Mouse (Mus musculus) embryonic facial prominence, embryonic 11.5 days (tissue): ENCODE results near the gene Gm20843. TPM values are rescaled to one million over a fixed set of nuclear protein-coding genes. Genes with fewer than 3 reads are reported as not detected.
"Not testable (repeated sequence)": the region's sequence is repeated elsewhere in the genome, so short reads cannot be mapped to it uniquely, and the experiment has no call there.

Experiments
- ATAC-seq: fragments of 200-750 bp; cut with Nextera tagmentation; replicated peaks from 2 replicates; pipeline ENCODE4 v1.8.0; 2017; ENCODE audit warnings: low read depth; ENCODE audit not compliant: insufficient number of reproducible peaks, low FRiP score, low TSS enrichment
- DNase-seq: peaks from one replicate; pipeline ENCODE4 v3.0.0-alpha.2; 2015; ENCODE audit warnings: low spot score
- H3K27ac ChIP-seq: fragments of 300-500 bp; sonication (generic); replicated peaks from 2 replicates; pipeline ENCODE4 v1.5.1; 2014; ENCODE audit warnings: mild to moderate bottlenecking, low read depth, low read length, control low read depth
- H3K27me3 ChIP-seq: fragments of 300-500 bp; sonication (generic); 2 replicates; pipeline ENCODE4 v1.6.1; 2014; ENCODE audit warnings: mild to moderate bottlenecking, low read length, moderate library complexity, mixed read lengths; ENCODE audit not compliant: control insufficient read depth, insufficient read depth
- H3K36me3 ChIP-seq: fragments of 300-500 bp; sonication (generic); replicated peaks from 2 replicates; pipeline ENCODE4 v1.6.1; 2014; ENCODE audit warnings: low read depth, mild to moderate bottlenecking, low read length, moderate library complexity, mixed read lengths; ENCODE audit not compliant: control insufficient read depth, insufficient read depth
- H3K4me1 ChIP-seq: fragments of 300-500 bp; sonication (generic); 2 replicates; pipeline ENCODE4 v1.6.1; 2014; ENCODE audit warnings: low read length, mixed read lengths; ENCODE audit not compliant: control insufficient read depth, insufficient read depth
- H3K4me2 ChIP-seq: fragments of 300-500 bp; sonication (generic); 2 replicates; pipeline ENCODE4 v1.6.1; 2014; ENCODE audit warnings: low read depth, mild to moderate bottlenecking, control low read depth, low read length, moderate library complexity
- H3K4me3 ChIP-seq: fragments of 300-500 bp; sonication (generic); 2 replicates; pipeline ENCODE4 v1.5.1; 2014; ENCODE audit warnings: low read depth, low read length, control low read depth
- H3K9ac ChIP-seq: fragments of 300-500 bp; sonication (generic); replicated peaks from 2 replicates; pipeline ENCODE4 v1.6.1; 2014; ENCODE audit warnings: mild to moderate bottlenecking, control low read depth, low read length
- H3K9me3 ChIP-seq: fragments of 300-500 bp; sonication (generic); replicated peaks from 2 replicates; pipeline ENCODE4 v1.6.1; 2016; ENCODE audit warnings: mild to moderate bottlenecking, low read length, inconsistent platforms, mixed read lengths; ENCODE audit not compliant: control insufficient read depth
- WGBS: fragments of 180-500 bp; shearing (Covaris S2); extraction: QIAGEN DNeasy Blood & Tissue Kit; methylation state at CpG from one replicate; pipeline ENCODE4 v1.1.7; 2014; 5-methylcytosine and 5-hydroxymethylcytosine counted together
- polyA plus RNA-seq: library from polyadenylated mRNA; unstranded; fragments of >200 nt; fragmentation: Nextera tagmentation; extraction: Ambion mirVana; gene quantifications from 2 replicates; pipeline ENCODE4 v1.2.1, GENCODE M21; 2014

Gm20843 gene
- polyA plus RNA-seq: not detected in 2 replicates

DNA sequence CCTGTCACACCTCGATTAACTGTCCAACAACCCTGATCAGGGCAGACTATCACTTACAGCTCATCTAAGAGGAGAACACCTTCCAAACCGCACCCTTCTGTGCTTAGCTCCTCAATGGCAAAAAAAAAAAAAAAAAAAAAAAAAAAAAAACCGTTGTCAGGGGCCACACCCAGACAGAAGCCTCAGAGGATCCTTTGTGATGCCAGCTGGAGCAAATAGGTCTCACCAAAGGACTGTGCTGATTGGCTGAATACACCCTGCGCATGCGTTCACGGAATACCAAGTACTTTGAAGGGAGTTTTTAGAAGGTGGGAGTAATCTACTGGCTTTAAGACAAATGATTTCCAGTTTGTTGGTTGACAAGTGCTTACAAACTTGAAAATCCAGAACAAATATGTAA is at the start of gene Gm20843:
Gm20843 (minus strand) TSS at position 101 of the 400 bp plus-strand sequence.
- not testable (repeated sequence) for H3K9ac ChIP-seq, H3K9me3 ChIP-seq, H3K27ac ChIP-seq, H3K4me1 ChIP-seq, H3K27me3 ChIP-seq, H3K4me3 ChIP-seq, DNase-seq, H3K4me2 ChIP-seq, ATAC-seq, H3K36me3 ChIP-seq
- no CpG with 5 or more reads among the region's 6 CpGs for WGBS
